In genomic region chr19:48259223-48259622, GRCm38 (mm10) we compare ENCODE assay signal across 17 mouse cellular contexts. TPM values are rescaled to one million over a fixed set of nuclear protein-coding genes. Genes with fewer than 3 reads are reported as not detected.
A peak's percentile ranks its signal among the peaks of the same experiment; 100 is the strongest.
DNase-seq lines count a peak whose midpoint lies in the region; ATAC-seq lines count a peak whose summit lies in the region.
"Had no signal": no experiment of that assay in that cellular context is flagged by ENCODE, and none has a peak within 500 bp of the region (broad histone marks: within the 10 kb centered on the region; RNA-seq: fewer than 3 reads in every experiment).

No protein-coding gene starts in this region.

- ATAC-seq in intestine, embryonic 14.5 days (replicated peaks; ENCODE audit: low FRiP score, low TSS enrichment, low read depth), result no peak
- ATAC-seq in intestine, embryonic 15.5 days, result no peak
- no peak for ATAC-seq in embryonic facial prominence, embryonic 14.5 days (ENCODE audit: low read depth)
- ATAC-seq: lung, postnatal 0 days had no signal

- no peak overlapping the region for H3K9ac ChIP-seq in intestine, embryonic 14.5 days (ENCODE audit: low read length)
- H3K9ac ChIP-seq in intestine, embryonic 15.5 days, result no peak overlapping the region
- H3K9ac ChIP-seq in embryonic facial prominence, embryonic 14.5 days (ENCODE audit: low read depth, low read length), result no peak overlapping the region
- H3K9ac ChIP-seq: limb, embryonic 13.5 days; neural tube, embryonic 15.5 days had no signal

- H3K36me3 ChIP-seq in intestine, embryonic 14.5 days (ENCODE audit: control insufficient read depth, insufficient read depth, low read length), result no peaks in the 10 kb centered on the region
- no peaks in the 10 kb centered on the region for H3K36me3 ChIP-seq in intestine, embryonic 15.5 days
- H3K36me3 ChIP-seq in embryonic facial prominence, embryonic 14.5 days (ENCODE audit: control insufficient read depth, insufficient read depth, low read length), result no peaks in the 10 kb centered on the region
- H3K36me3 ChIP-seq: forebrain, embryonic 10.5 days; limb, embryonic 13.5 days; neural tube, embryonic 15.5 days had no signal

- H3K4me3 ChIP-seq in intestine, embryonic 14.5 days (ENCODE audit: low read depth, low read length), result no peak overlapping the region
- H3K4me3 ChIP-seq in intestine, embryonic 15.5 days (replicated peaks), result no peak overlapping the region
- H3K4me3 ChIP-seq in embryonic facial prominence, embryonic 14.5 days (ENCODE audit: low read depth, low read length), result no peak overlapping the region
- H3K4me3 ChIP-seq: forebrain, embryonic 10.5 days; limb, embryonic 13.5 days; neural tube, embryonic 15.5 days had no signal

- no peak overlapping the region for H3K4me2 ChIP-seq in intestine, embryonic 14.5 days (ENCODE audit: low read length)
- no peak overlapping the region for H3K4me2 ChIP-seq in intestine, embryonic 15.5 days (replicated peaks)
- H3K4me2 ChIP-seq in embryonic facial prominence, embryonic 14.5 days (ENCODE audit: low read depth, low read length), result no peak overlapping the region
- H3K4me2 ChIP-seq: limb, embryonic 13.5 days; neural tube, embryonic 15.5 days had no signal

- H3K9me3 ChIP-seq in intestine, embryonic 14.5 days (ENCODE audit: control insufficient read depth, low read length), result no peaks in the 10 kb centered on the region
- no peaks in the 10 kb centered on the region for H3K9me3 ChIP-seq in intestine, embryonic 15.5 days
- no peaks in the 10 kb centered on the region for H3K9me3 ChIP-seq in embryonic facial prominence, embryonic 14.5 days (ENCODE audit: control insufficient read depth, low read length)
- H3K9me3 ChIP-seq: forebrain, embryonic 10.5 days; limb, embryonic 13.5 days; neural tube, embryonic 15.5 days had no signal

- WGBS in intestine, embryonic 14.5 days, result 54% methylated on average over 7 of the region's 7 CpGs
- WGBS in intestine, embryonic 15.5 days, result 66% methylated on average over 7 of the region's 7 CpGs
- WGBS in embryonic facial prominence, embryonic 14.5 days, result 68% methylated on average over 7 of the region's 7 CpGs

- DNase-seq in intestine, embryonic 14.5 days (ENCODE audit: low spot score), result peak; percentile 61
- DNase-seq in right cerebral cortex, postnatal 25 days, result peak; percentile 26
- no peak for DNase-seq in right cerebral cortex, postnatal 10 days (ENCODE audit: low spot score in 2 of 2)
- DNase-seq in embryonic facial prominence, embryonic 14.5 days (ENCODE audit: low spot score), result peak; percentile 55
- DNase-seq in Muller cell, postnatal 12 days (ENCODE audit: inconsistent ontology term), result no peak
- no peak for DNase-seq in layer of hippocampus, postnatal 14 days (ENCODE audit: low spot score in 2 of 2)
- DNase-seq: cerebellum, postnatal 36 days; heart, postnatal 36 days; kidney, postnatal 25 days; midbrain, embryonic 14.5 days; thymus, postnatal 14 days had no signal

- no peaks in the 10 kb centered on the region for H3K27me3 ChIP-seq in intestine, embryonic 14.5 days (replicated peaks; ENCODE audit: control insufficient read depth, insufficient read depth, low read length)
- no peaks in the 10 kb centered on the region for H3K27me3 ChIP-seq in intestine, embryonic 15.5 days (replicated peaks)
- no peaks in the 10 kb centered on the region for H3K27me3 ChIP-seq in embryonic facial prominence, embryonic 14.5 days (replicated peaks; ENCODE audit: control insufficient read depth, insufficient read depth, low read length)
- H3K27me3 ChIP-seq: limb, embryonic 13.5 days; neural tube, embryonic 15.5 days had no signal

- no peak overlapping the region for H3K27ac ChIP-seq in intestine, embryonic 14.5 days (ENCODE audit: low read depth)
- H3K27ac ChIP-seq in intestine, embryonic 15.5 days, result no peak overlapping the region
- no peak overlapping the region for H3K27ac ChIP-seq in embryonic facial prominence, embryonic 14.5 days (replicated peaks; ENCODE audit: low read depth, low read length)
- H3K27ac ChIP-seq: forebrain, embryonic 10.5 days; limb, embryonic 13.5 days; neural tube, embryonic 15.5 days had no signal

- no peaks in the 10 kb centered on the region for H3K4me1 ChIP-seq in intestine, embryonic 14.5 days (replicated peaks; ENCODE audit: control insufficient read depth, insufficient read depth, low read length)
- no peaks in the 10 kb centered on the region for H3K4me1 ChIP-seq in intestine, embryonic 15.5 days (replicated peaks)
- H3K4me1 ChIP-seq in embryonic facial prominence, embryonic 14.5 days (ENCODE audit: control insufficient read depth, insufficient read depth, low read length), result no peaks in the 10 kb centered on the region
- H3K4me1 ChIP-seq: limb, embryonic 13.5 days had no signal

RNA-seq across cellular contexts. Expression of gene Sorcs3, which starts 53.4 kb away (rescaled TPM):
- polyA plus RNA-seq in intestine, embryonic 14.5 days (2014; fragmentation: Nextera tagmentation; extraction: Ambion mirVana), result 0.40 and 0.58 TPM in 2 replicates
- 0.48 and 0.89 TPM in 2 replicates for polyA plus RNA-seq in intestine, embryonic 15.5 days (2015; fragmentation: Nextera tagmentation; extraction: Ambion mirVana)
- 1.4 and 1.8 TPM in 2 replicates for polyA plus RNA-seq in embryonic facial prominence, embryonic 14.5 days (2014; fragmentation: Nextera tagmentation; extraction: Ambion mirVana)
- 10 to 100 TPM; 32.8 to 35.0 TPM for total RNA-seq in layer of hippocampus, postnatal 14 days (2021)
- total RNA-seq: heart, postnatal 36 days had no signal
- polyA plus RNA-seq: spleen, adult 2 months had no signal

Comparison
In these comparisons a context has a peak if more than half of its experiments do, and no peak if none do; other contexts are left out.
1. DNase-seq: peak in intestine, embryonic 14.5 days (single experiment), right cerebral cortex, postnatal 25 days (single experiment) and embryonic facial prominence, embryonic 14.5 days (single experiment); none in right cerebral cortex, postnatal 10 days (0 of 2), Muller cell, postnatal 12 days (single experiment) and layer of hippocampus, postnatal 14 days (0 of 2).